Mouse (Mus musculus) embryonic facial prominence, embryonic 11.5 days (tissue): ENCODE results near the gene Trip4. TPM values are rescaled to one million over a fixed set of nuclear protein-coding genes. Genes with fewer than 3 reads are reported as not detected.

Source experiments
- ATAC-seq: fragments of 200-750 bp; cut with Nextera tagmentation; replicated peaks from 2 replicates; pipeline ENCODE4 v1.8.0; 2017; ENCODE audit warnings: low read depth; ENCODE audit not compliant: insufficient number of reproducible peaks, low FRiP score, low TSS enrichment
- DNase-seq: peaks from one replicate; pipeline ENCODE4 v3.0.0-alpha.2; 2015; ENCODE audit warnings: low spot score
- H3K27ac ChIP-seq: fragments of 300-500 bp; sonication (generic); replicated peaks from 2 replicates; pipeline ENCODE4 v1.5.1; 2014; ENCODE audit warnings: mild to moderate bottlenecking, low read depth, low read length, control low read depth
- H3K27me3 ChIP-seq: fragments of 300-500 bp; sonication (generic); 2 replicates; pipeline ENCODE4 v1.6.1; 2014; ENCODE audit warnings: mild to moderate bottlenecking, low read length, moderate library complexity, mixed read lengths; ENCODE audit not compliant: control insufficient read depth, insufficient read depth
- H3K36me3 ChIP-seq: fragments of 300-500 bp; sonication (generic); replicated peaks from 2 replicates; pipeline ENCODE4 v1.6.1; 2014; ENCODE audit warnings: low read depth, mild to moderate bottlenecking, low read length, moderate library complexity, mixed read lengths; ENCODE audit not compliant: control insufficient read depth, insufficient read depth
- H3K4me1 ChIP-seq: fragments of 300-500 bp; sonication (generic); 2 replicates; pipeline ENCODE4 v1.6.1; 2014; ENCODE audit warnings: low read length, mixed read lengths; ENCODE audit not compliant: control insufficient read depth, insufficient read depth
- H3K4me2 ChIP-seq: fragments of 300-500 bp; sonication (generic); 2 replicates; pipeline ENCODE4 v1.6.1; 2014; ENCODE audit warnings: low read depth, mild to moderate bottlenecking, control low read depth, low read length, moderate library complexity
- H3K4me3 ChIP-seq: fragments of 300-500 bp; sonication (generic); 2 replicates; pipeline ENCODE4 v1.5.1; 2014; ENCODE audit warnings: low read depth, low read length, control low read depth
- H3K9ac ChIP-seq: fragments of 300-500 bp; sonication (generic); replicated peaks from 2 replicates; pipeline ENCODE4 v1.6.1; 2014; ENCODE audit warnings: mild to moderate bottlenecking, control low read depth, low read length
- H3K9me3 ChIP-seq: fragments of 300-500 bp; sonication (generic); replicated peaks from 2 replicates; pipeline ENCODE4 v1.6.1; 2016; ENCODE audit warnings: mild to moderate bottlenecking, low read length, inconsistent platforms, mixed read lengths; ENCODE audit not compliant: control insufficient read depth
- WGBS: fragments of 180-500 bp; shearing (Covaris S2); extraction: QIAGEN DNeasy Blood & Tissue Kit; methylation state at CpG from one replicate; pipeline ENCODE4 v1.1.7; 2014; 5-methylcytosine and 5-hydroxymethylcytosine counted together
- polyA plus RNA-seq: library from polyadenylated mRNA; unstranded; fragments of >200 nt; fragmentation: Nextera tagmentation; extraction: Ambion mirVana; gene quantifications from 2 replicates; pipeline ENCODE4 v1.2.1, GENCODE M21; 2014

Trip4 gene
- polyA plus RNA-seq, result 37.9 and 45.5 TPM in 2 replicates

GRCm38 (mm10) chr9:65908394-65909300 lies at the start of gene Trip4, which contains the start of gene Csnk1g1:
TSS of gene Trip4 (minus strand) at chr9:65908794.
TSS of gene Csnk1g1 (plus strand) at chr9:65908924.
- Histone ChIP-seq H3K36me3 (no peaks in the 10 kb centered on the region), H3K9ac (peak within 1 kb of the TSS; percentile 78), H3K27ac (peak within 1 kb of the TSS; percentile 52), H3K4me3 (peak within 1 kb of the TSS; percentile 73), H3K4me2 (peak within 1 kb of the TSS; percentile 79), H3K4me1 (no peaks in the 10 kb centered on the region), H3K27me3 (no peaks in the 10 kb centered on the region), H3K9me3 (no peaks in the 10 kb centered on the region)
- peak; percentile 97 for DNase-seq
- WGBS, result 1% methylated on average over 36 of the region's 38 CpGs
- peak; percentile 98 for ATAC-seq

GRCm38 (mm10) chr9:65951082-65951587 lies 42.5 kb upstream of the Trip4 start:
- no peak overlapping the region for H3K27ac ChIP-seq
- no peak overlapping the region for H3K4me3 ChIP-seq
- DNase-seq, result no peak
- WGBS, result 83% methylated on average over 3 of the region's 3 CpGs
- H3K4me2 ChIP-seq, result no peak overlapping the region
- no peaks in the 10 kb centered on the region; the same call in none of the 2 replicates for H3K36me3 ChIP-seq
- no peaks in the 10 kb centered on the region for H3K4me1 ChIP-seq
- H3K9ac ChIP-seq, result no peak overlapping the region
- H3K9me3 ChIP-seq, result no peaks in the 10 kb centered on the region
- no peak for ATAC-seq
- no peaks in the 10 kb centered on the region for H3K27me3 ChIP-seq

- H3K4me1 ChIP-seq, result no peaks in the 10 kb centered on the region
- H3K36me3 ChIP-seq, result no peaks in the 10 kb centered on the region
- H3K27me3 ChIP-seq, result no peaks in the 10 kb centered on the region
- no peak overlapping the region for H3K4me3 ChIP-seq
- H3K4me2 ChIP-seq, result no peak overlapping the region
- WGBS, result 90% methylated on average over 2 of the region's 2 CpGs
- no peak for DNase-seq
- ATAC-seq, result no peak
- no peak overlapping the region for H3K27ac ChIP-seq
- H3K9ac ChIP-seq, result no peak overlapping the region
- H3K9me3 ChIP-seq, result no peaks in the 10 kb centered on the region
Observed at GRCm38 (mm10) chr9:65937566-65937965, 29.0 kb upstream of the Trip4 start.

- no peak overlapping the region for H3K4me3 ChIP-seq
- H3K4me1 ChIP-seq, result no peaks in the 10 kb centered on the region
- H3K4me2 ChIP-seq, result no peak overlapping the region
- H3K27ac ChIP-seq, result no peak overlapping the region
- H3K9ac ChIP-seq, result no peak overlapping the region
- DNase-seq (no peak), ATAC-seq (no peak)
- no peaks in the 10 kb centered on the region for H3K9me3 ChIP-seq
- H3K36me3 ChIP-seq, result no peaks in the 10 kb centered on the region
- H3K27me3 ChIP-seq, result no peaks in the 10 kb centered on the region
Observed at GRCm38 (mm10) chr9:65929826-65930225, 21.2 kb upstream of the Trip4 start.

- Histone ChIP-seq H3K4me1 (no peaks in the 10 kb centered on the region), H3K4me2 (no peak overlapping the region), H3K9ac (no peak overlapping the region), H3K27ac (no peak overlapping the region), H3K9me3 (no peaks in the 10 kb centered on the region), H3K36me3 (no peaks in the 10 kb centered on the region), H3K4me3 (no peak overlapping the region), H3K27me3 (no peaks in the 10 kb centered on the region)
- ATAC-seq (no peak), DNase-seq (no peak)
Observed at GRCm38 (mm10) chr9:65928456-65928855, 19.9 kb upstream of the Trip4 start.

GRCm38 (mm10) chr9:65917015-65917414 lies 8.4 kb upstream of the Trip4 start:
- no peak overlapping the region for H3K4me2 ChIP-seq
- no peaks in the 10 kb centered on the region for H3K4me1 ChIP-seq
- no peaks in the 10 kb centered on the region for H3K36me3 ChIP-seq
- no peak for ATAC-seq
- H3K4me3 ChIP-seq, result no peak overlapping the region
- no peak overlapping the region for H3K9ac ChIP-seq
- H3K27ac ChIP-seq, result no peak overlapping the region
- WGBS, result 90% methylated on average over 1 of the region's 1 CpGs
- H3K27me3 ChIP-seq, result no peaks in the 10 kb centered on the region
- no peak for DNase-seq
- H3K9me3 ChIP-seq, result no peaks in the 10 kb centered on the region

GRCm38 (mm10) chr9:65913976-65914375 lies 5.4 kb upstream of the Trip4 start:
- Histone ChIP-seq H3K4me2 (no peak overlapping the region), H3K4me3 (no peak overlapping the region), H3K27me3 (no peaks in the 10 kb centered on the region), H3K27ac (no peak overlapping the region), H3K36me3 (no peaks in the 10 kb centered on the region), H3K9ac (no peak overlapping the region), H3K9me3 (no peaks in the 10 kb centered on the region), H3K4me1 (no peaks in the 10 kb centered on the region)
- 71% methylated on average over 2 of the region's 2 CpGs for WGBS
- DNase-seq (no peak), ATAC-seq (no peak)

- peak overlapping the region; percentile 79 for H3K4me2 ChIP-seq
- H3K36me3 ChIP-seq, result no peaks in the 10 kb centered on the region
- H3K9ac ChIP-seq, result peak overlapping the region; percentile 78
- 11% methylated on average over 4 of the region's 4 CpGs for WGBS
- H3K9me3 ChIP-seq, result no peaks in the 10 kb centered on the region
- DNase-seq (no peak), ATAC-seq (no peak)
- no peaks in the 10 kb centered on the region for H3K27me3 ChIP-seq
- H3K4me1 ChIP-seq, result no peaks in the 10 kb centered on the region
- peak overlapping the region; percentile 73 for H3K4me3 ChIP-seq
- no peak overlapping the region for H3K27ac ChIP-seq
Observed at GRCm38 (mm10) chr9:65909837-65910236, 1.2 kb upstream of the Trip4 start.
